Mouse (Mus musculus) lung, adult 2 months (tissue): ENCODE measurements around the gene Gm20388.

Experiments
- CTCF ChIP-seq: fragments of 200-500 bp; IDR thresholded peaks from 2 replicates; pipeline ENCODE4 v1.5.1; 2011; ENCODE audit warnings: mild to moderate bottlenecking, low read length, control low read depth; ENCODE audit not compliant: insufficient read depth
- POLR2A ChIP-seq: fragments of 200-500 bp; IDR thresholded peaks from 2 replicates; pipeline ENCODE4 v1.6.1; 2011; ENCODE audit warnings: low read depth, mild to moderate bottlenecking, control low read depth, low read length, borderline replicate concordance; ENCODE audit errors: extremely low read depth

- TF ChIP-seq CTCF (no peak), POLR2A (no peak)
Measured at GRCm38 (mm10) chr8:120261338-120262120, 350.9 kb downstream of the Gm20388 start.
